Mouse (Mus musculus) MEL (cell line): ENCODE data around the gene Plekho1. TPM values are rescaled to one million over a fixed set of nuclear protein-coding genes. Genes with fewer than 3 reads are reported as not detected.

ENCODE experiments used
- DNase-seq: peaks from one replicate; pipeline ENCODE4 v3.0.0; 2011; ENCODE audit warnings: low read depth, low spot score
- H3K27ac ChIP-seq: 2 replicates; pipeline ENCODE4 v1.5.1; 2012; ENCODE audit warnings: low read depth, mild to moderate bottlenecking, control low read depth, low read length, moderate library complexity; ENCODE audit not compliant: control insufficient read depth
- H3K27me3 ChIP-seq, 2 experiments: fragments of 150-350 bp in 1 of 2; sonication (generic) in 1 of 2; 2 replicates each; pipeline ENCODE4 v1.6.1; 2012; ENCODE audit warnings: low read length in 2 of 2, mild to moderate bottlenecking in 2 of 2, improper control_type of control experiment in 1 of 2, moderate library complexity in 1 of 2; ENCODE audit not compliant: insufficient read depth in 2 of 2, control insufficient read depth in 1 of 2
- H3K36me3 ChIP-seq, 2 experiments: 2 replicates each; pipeline ENCODE4 v1.6.1; 2012 to 2014; ENCODE audit warnings: low read length in 2 of 2, improper control_type of control experiment in 1 of 2, inconsistent platforms in 1 of 2, mild to moderate bottlenecking in 1 of 2; ENCODE audit not compliant: insufficient read depth in 2 of 2, control insufficient read depth in 1 of 2
- H3K4me1 ChIP-seq, 2 experiments: fragments of 150-350 bp in 1 of 2; sonication (generic) in 1 of 2; 2 replicates each; pipeline ENCODE4 v1.6.1; 2012; ENCODE audit warnings: low read length in 2 of 2, improper control_type of control experiment in 1 of 2, mild to moderate bottlenecking in 1 of 2; ENCODE audit not compliant: insufficient read depth in 2 of 2, control insufficient read depth in 1 of 2
- H3K4me3 ChIP-seq, 2 experiments: fragments of 150-350 bp in 1 of 2; sonication (generic) in 1 of 2; 2 replicates each; pipeline ENCODE4 v1.5.1; 2012; ENCODE audit warnings: low read depth in 2 of 2, low read length in 2 of 2, mild to moderate bottlenecking in 2 of 2, moderate library complexity in 2 of 2, control low read depth in 1 of 2, improper control_type of control experiment in 1 of 2; ENCODE audit not compliant: control insufficient read depth in 1 of 2, insufficient read depth in 1 of 2
- H3K79me2 ChIP-seq: 2 replicates; pipeline ENCODE4 v1.6.1; 2012; ENCODE audit warnings: mild to moderate bottlenecking, low read length, moderate library complexity; ENCODE audit not compliant: control insufficient read depth, poor library complexity, insufficient read depth
- H3K9ac ChIP-seq: 2 replicates; pipeline ENCODE4 v1.6.1; 2012; ENCODE audit warnings: low read depth, mild to moderate bottlenecking, control low read depth, low read length, moderate library complexity; ENCODE audit not compliant: control insufficient read depth, poor library complexity, severe bottlenecking
- H3K9me3 ChIP-seq: fragments of 150-350 bp; sonication (generic); replicated peaks from 2 replicates; pipeline ENCODE4 v1.6.1; 2012; ENCODE audit warnings: mild to moderate bottlenecking, low read length, improper control_type of control experiment, moderate library complexity; ENCODE audit not compliant: insufficient read depth
- CHD1 ChIP-seq: IDR thresholded peaks from 2 replicates; pipeline ENCODE4 v1.6.1; 2012; ENCODE audit warnings: low read depth, mild to moderate bottlenecking, inconsistent platforms, low read length, improper control_type of control experiment
- CHD2 ChIP-seq: IDR thresholded peaks from 2 replicates; pipeline ENCODE4 v1.6.1; 2011; ENCODE audit warnings: low read length, improper control_type of control experiment
- CTCF ChIP-seq, 3 experiments: IDR thresholded peaks in 2 of 3; conservative IDR thresholded peaks in 1 of 3; 2 replicates each; pipeline ENCODE4 v1.5.1; 2011 to 2012; ENCODE audit warnings: low read length in 3 of 3, low read depth in 2 of 3, mild to moderate bottlenecking in 2 of 3, improper control_type of control experiment in 1 of 3, inconsistent platforms in 1 of 3, mixed read lengths in 1 of 3, moderate library complexity in 1 of 3; ENCODE audit not compliant: control insufficient read depth in 1 of 3, insufficient read depth in 1 of 3, poor library complexity in 1 of 3, severe bottlenecking in 1 of 3
- E2F4 ChIP-seq: IDR thresholded peaks from 2 replicates; pipeline ENCODE4 v1.6.1; 2011; ENCODE audit warnings: low read depth, low read length, improper control_type of control experiment, borderline replicate concordance
- ELF1 ChIP-seq: IDR thresholded peaks from 2 replicates; pipeline ENCODE4 v1.6.1; 2014; ENCODE audit warnings: low read depth, mild to moderate bottlenecking, inconsistent platforms, low read length, improper control_type of control experiment, moderate library complexity
- GABPA ChIP-seq: IDR thresholded peaks from 2 replicates; pipeline ENCODE4 v1.6.1; 2012; ENCODE audit warnings: low read depth, mild to moderate bottlenecking, inconsistent platforms, low read length, improper control_type of control experiment, moderate library complexity
- JUND ChIP-seq: IDR thresholded peaks from 2 replicates; pipeline ENCODE4 v1.6.1; 2011; ENCODE audit warnings: low read depth, mild to moderate bottlenecking, improper control_type of control experiment, low read length
- MAX ChIP-seq: IDR thresholded peaks from 2 replicates; pipeline ENCODE4 v1.6.1; 2011; ENCODE audit warnings: low read length, improper control_type of control experiment
- MEF2A ChIP-seq: IDR thresholded peaks from 2 replicates; pipeline ENCODE4 v1.6.1; 2014; ENCODE audit warnings: low read depth, mild to moderate bottlenecking, inconsistent platforms, low read length, improper control_type of control experiment; ENCODE audit not compliant: poor library complexity, insufficient replicate concordance, severe bottlenecking; ENCODE audit errors: extremely low read depth
- MXI1 ChIP-seq: IDR thresholded peaks from 2 replicates; pipeline ENCODE4 v1.6.1; 2011; ENCODE audit warnings: mild to moderate bottlenecking, low read depth, low read length, improper control_type of control experiment
- MYB ChIP-seq: IDR thresholded peaks from 2 replicates; pipeline ENCODE4 v1.6.1; 2011; ENCODE audit warnings: mild to moderate bottlenecking, low read depth, low read length, improper control_type of control experiment
- MYC ChIP-seq: IDR thresholded peaks from 2 replicates; pipeline ENCODE4 v1.6.1; 2011; ENCODE audit warnings: low read depth, mild to moderate bottlenecking, low read length, improper control_type of control experiment, moderate library complexity
- NELFE ChIP-seq: IDR thresholded peaks from 2 replicates; pipeline ENCODE4 v1.6.1; 2011; ENCODE audit warnings: low read depth, low read length, improper control_type of control experiment
- RCOR1 ChIP-seq: IDR thresholded peaks from 2 replicates; pipeline ENCODE4 v1.6.1; 2012; ENCODE audit warnings: low read depth, mild to moderate bottlenecking, inconsistent platforms, low read length, improper control_type of control experiment
- SMC3 ChIP-seq: IDR thresholded peaks from 2 replicates; pipeline ENCODE4 v1.6.1; 2011; ENCODE audit warnings: low read depth, low read length, improper control_type of control experiment
- TAL1 ChIP-seq: IDR thresholded peaks from 2 replicates; pipeline ENCODE4 v1.6.1; 2012; ENCODE audit warnings: mild to moderate bottlenecking, inconsistent platforms, low read length, moderate library complexity, mixed read lengths
- UBTF ChIP-seq: IDR thresholded peaks from 2 replicates; pipeline ENCODE4 v1.6.1; 2012; ENCODE audit warnings: low read depth, mild to moderate bottlenecking, inconsistent platforms, low read length, improper control_type of control experiment, moderate library complexity, borderline replicate concordance; ENCODE audit not compliant: insufficient read depth
- ZC3H11A ChIP-seq: IDR thresholded peaks from 2 replicates; pipeline ENCODE4 v1.6.1; 2012; ENCODE audit warnings: low read depth, mild to moderate bottlenecking, inconsistent platforms, low read length, improper control_type of control experiment
- ZKSCAN1 ChIP-seq: IDR thresholded peaks from 2 replicates; pipeline ENCODE4 v1.6.1; 2012; ENCODE audit warnings: low read depth, mild to moderate bottlenecking, inconsistent platforms, low read length, improper control_type of control experiment, moderate library complexity
- polyA plus RNA-seq, 2 experiments: library from polyadenylated mRNA; stranded (reverse) in 1 of 2; unstranded in 1 of 2; fragments of >175 nt in 1 of 2; fragments of >200 nt in 1 of 2; gene quantifications; 2 replicates each; pipeline versions ENCODE4 v1.2.1 to v1.2.4; 2012; ENCODE audit warnings: low replicate concordance in 2 of 2, low read depth in 1 of 2; ENCODE audit not compliant: insufficient read length in 2 of 2, insufficient read depth in 1 of 2, missing spikeins in 1 of 2
- total RNA-seq: library from RNA; depleted of rRNA; stranded (reverse); fragments of 300-350 nt; gene quantifications from 2 replicates; pipeline ENCODE4 v1.2.3, GENCODE M21; 2012

The Plekho1 gene
- total and polyA plus RNA-seq, 3 experiments, result 4.2 to 19.2 TPM; not detected in 1

- H3K4me1 ChIP-seq, result peaks cover 6 to 15% of the 10 kb centered on the region in 2 experiments
- TF ChIP-seq TAL1 (no peak), RCOR1 (no peak), MXI1 (no peak), MYB (no peak), JUND (no peak), ZKSCAN1 (no peak), SMC3 (no peak), CHD2 (no peak), NELFE (no peak), CTCF (IDR thresholded peaks at IDR 0.05 in 2 of 3, conservative IDR thresholded peaks at IDR 0.05 in 1 of 3; ENCODE audit: control insufficient read depth in 1 of 3, insufficient read depth in 1 of 3, low read depth in 2 of 3, low read length in 3 of 3, poor library complexity in 1 of 3, severe bottlenecking in 1 of 3) (no peak), ZC3H11A (no peak), MAX (no peak), MYC (no peak), E2F4 (no peak), GABPA (no peak), ELF1 (no peak), MEF2A (no peak), CHD1 (no peak)
- TF ChIP-seq, all 39 proteins: peak for 0
- Histone ChIP-seq H3K9ac (no peak overlapping the region), H3K27ac (no peak overlapping the region), H3K4me3 (no peak overlapping the region), H3K79me2 (no peaks in the 10 kb centered on the region), H3K9me3 (no peaks in the 10 kb centered on the region), H3K36me3 (peaks cover 0 to 17% of the 10 kb centered on the region in 2 experiments; a peak in 2 of 4 replicates), H3K27me3 (no peaks in the 10 kb centered on the region)
- no peak for DNase-seq
Measured at GRCm38 (mm10) chr3:96029766-96030165, 34.0 kb upstream of the Plekho1 start.

GRCm38 (mm10) chr3:96029336-96029735, 33.5 kb upstream of the Plekho1 start:
- no peaks in the 10 kb centered on the region for H3K79me2 ChIP-seq
- H3K27me3 ChIP-seq, result no peaks in the 10 kb centered on the region
- H3K9me3 ChIP-seq, result no peaks in the 10 kb centered on the region
- H3K36me3 ChIP-seq, result peaks cover 0 to 17% of the 10 kb centered on the region in 2 experiments; a peak in 2 of 4 replicates
- H3K4me3 ChIP-seq, result no peak overlapping the region
- no peak for TF ChIP-seq RCOR1
- TF ChIP-seq MAX, result no peak
- TF ChIP-seq UBTF, result no peak
- no peak for TF ChIP-seq NELFE
- DNase-seq, result no peak
- no peak overlapping the region for H3K9ac ChIP-seq
- H3K27ac ChIP-seq, result no peak overlapping the region
- peaks cover 6 to 15% of the 10 kb centered on the region in 2 experiments for H3K4me1 ChIP-seq
